Mouse (Mus musculus) megakaryocyte, adult 5-6 weeks (primary cell): Measurements from ENCODE around the gene Ergic1. TPM values are rescaled to one million over a fixed set of nuclear protein-coding genes. Genes with fewer than 3 reads are reported as not detected.

Experiments used
- ATAC-seq: 2 replicates; pipeline ENCODE4 v1.8.0; 2016; ENCODE audit warnings: mild to moderate bottlenecking, inconsistent platforms; ENCODE audit not compliant: poor library complexity, severe bottlenecking
- total RNA-seq, 2 experiments: library from RNA; stranded (forward) in 1 of 2; stranded (reverse) in 1 of 2; fragments of 153-499, 151-499 nt in 1 of 2; fragments of 221-1000, 200-1000 nt in 1 of 2; gene quantifications; 2 replicates each; pipeline versions ENCODE4 v1.2.3 to v1.2.4; 2015 to 2017

Gene Ergic1
- total RNA-seq, 2 experiments from 2014 or later = 9.6 to 18.9 TPM

GRCm38 (mm10) chr17:26649565-26649964 lies 88.3 kb downstream of the Ergic1 start:
- no peak for ATAC-seq

GRCm38 (mm10) chr17:26650451-26651363 lies 89.4 kb downstream of the Ergic1 start:
- no peak for ATAC-seq

- ATAC-seq = no peak
Measured at GRCm38 (mm10) chr17:26658854-26659572, 97.7 kb downstream of the Ergic1 start.

- no peak for ATAC-seq
Measured at GRCm38 (mm10) chr17:26659573-26659915, 98.3 kb downstream of the Ergic1 start.

GRCm38 (mm10) chr17:26660192-26660912 lies 99.1 kb downstream of the Ergic1 start:
- ATAC-seq = peak; percentile 62

DNA sequence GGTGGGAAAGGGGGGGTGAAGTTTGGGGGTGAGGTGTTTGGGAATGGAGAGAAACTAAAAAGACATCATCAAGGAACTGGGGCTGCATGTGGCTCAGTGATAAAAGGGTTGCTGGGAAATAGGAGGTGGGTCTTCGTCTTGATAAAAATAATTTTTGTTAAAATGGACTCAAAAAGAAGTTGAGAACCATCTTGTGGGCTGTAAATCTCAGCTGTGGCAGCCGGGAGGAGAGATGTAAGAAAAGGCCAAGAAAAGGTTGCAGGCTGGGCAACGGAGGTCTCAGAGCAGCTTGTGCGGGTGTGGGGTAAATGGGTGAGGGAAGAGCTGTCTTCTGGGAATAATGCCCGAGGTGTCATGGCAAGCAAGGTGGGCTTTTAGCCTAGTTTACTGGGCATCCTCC lies 100.9 kb downstream of the Ergic1 start:
- no peak for ATAC-seq

DNA sequence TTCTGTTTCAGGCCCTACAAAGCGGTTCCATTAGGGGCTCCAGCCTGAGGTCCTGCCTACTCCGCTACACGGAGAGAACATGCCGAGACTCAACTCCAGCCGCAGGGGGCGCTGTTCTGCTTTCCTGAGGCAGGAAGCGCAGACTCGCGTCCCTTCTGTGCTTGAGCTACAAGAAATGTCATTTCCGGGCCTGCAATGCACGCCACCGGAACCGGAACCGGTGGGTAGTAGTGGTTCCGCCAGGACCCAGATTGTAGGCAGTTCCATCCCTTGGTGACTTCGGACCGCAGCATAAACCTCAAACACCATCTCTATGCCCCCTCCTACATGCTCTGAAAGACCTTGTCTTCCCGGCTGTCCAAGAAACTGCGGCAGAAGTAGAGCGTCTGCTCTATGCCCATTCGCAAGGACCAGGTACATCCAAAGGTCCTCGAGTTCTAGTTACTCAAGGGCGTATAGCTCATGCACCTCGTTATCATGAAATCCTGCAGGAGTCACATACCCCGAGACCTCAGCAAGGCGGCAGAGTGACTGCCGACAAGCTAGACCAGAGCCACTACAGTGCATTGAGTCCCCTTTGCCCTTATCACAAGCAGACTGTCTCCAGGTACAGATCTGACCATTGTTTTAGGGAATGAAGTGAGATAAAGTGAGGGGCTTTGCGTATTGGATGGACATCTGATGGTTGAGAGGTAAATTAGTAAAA lies 101.8 kb downstream of the Ergic1 start, which contains the start of gene Atp6v0e:
Gene Atp6v0e, plus strand, starts transcription at position 254 of the 706 bp plus-strand sequence.
- ATAC-seq = peak; percentile 95

DNA sequence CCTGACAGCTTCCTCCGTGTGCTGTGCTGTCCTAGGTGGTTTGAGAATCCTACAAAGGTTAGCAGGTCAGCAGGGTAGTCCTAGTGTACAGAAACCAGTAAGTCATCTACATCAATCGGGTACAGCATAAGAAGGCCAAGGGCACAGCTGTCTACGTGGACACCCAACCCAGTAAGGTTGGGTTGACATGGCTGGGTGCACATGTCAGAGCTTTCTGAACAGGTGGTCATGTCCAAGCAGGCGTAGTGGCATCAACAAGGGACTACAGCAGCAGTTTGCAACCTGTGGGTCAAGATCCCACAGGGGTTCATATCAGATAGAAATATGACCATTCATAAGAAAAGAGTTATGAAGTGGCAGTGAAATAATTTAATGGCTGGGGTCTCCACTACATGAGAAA lies 104.3 kb downstream of the Ergic1 start:
- no peak for ATAC-seq

DNA sequence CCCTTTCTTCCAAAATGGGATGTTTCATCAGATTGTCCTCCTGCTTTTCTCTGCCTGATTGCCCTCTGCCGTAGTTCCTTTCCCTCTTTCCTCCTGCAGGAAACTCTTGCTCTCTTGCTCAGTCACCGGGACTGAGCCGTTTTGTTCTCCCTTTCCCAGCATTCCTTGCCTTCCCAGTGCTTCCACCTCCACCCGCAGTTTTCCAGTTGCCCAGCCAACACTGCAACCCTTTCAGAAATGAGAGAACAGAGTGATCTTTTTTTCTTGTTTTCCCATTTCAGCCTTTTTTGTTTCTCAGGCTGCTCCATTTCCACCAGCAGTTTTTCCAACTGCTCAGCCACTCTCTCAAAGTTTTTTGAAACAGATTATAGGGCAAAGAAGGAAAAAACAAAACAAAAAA lies 110.0 kb downstream of the Ergic1 start:
- no peak for ATAC-seq

DNA sequence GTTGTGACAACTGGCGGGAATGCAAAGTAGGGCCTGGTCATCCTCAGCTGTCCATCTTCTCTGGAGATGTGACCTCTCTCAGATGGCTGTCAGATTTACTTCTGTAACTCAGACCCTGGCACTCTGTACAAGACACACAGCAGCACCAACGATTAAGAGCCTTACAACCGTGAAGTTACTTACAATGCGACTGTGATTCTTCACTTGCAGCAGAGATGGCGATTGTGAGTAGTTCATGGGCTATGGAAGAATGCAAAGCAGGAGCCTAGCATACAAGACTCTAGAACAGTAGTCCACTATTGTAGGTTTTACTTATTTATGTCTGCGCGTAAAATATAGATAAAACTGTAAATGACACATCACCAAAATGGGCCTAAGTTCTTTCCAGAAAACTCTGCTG lies 114.6 kb downstream of the Ergic1 start:
- no peak for ATAC-seq

DNA sequence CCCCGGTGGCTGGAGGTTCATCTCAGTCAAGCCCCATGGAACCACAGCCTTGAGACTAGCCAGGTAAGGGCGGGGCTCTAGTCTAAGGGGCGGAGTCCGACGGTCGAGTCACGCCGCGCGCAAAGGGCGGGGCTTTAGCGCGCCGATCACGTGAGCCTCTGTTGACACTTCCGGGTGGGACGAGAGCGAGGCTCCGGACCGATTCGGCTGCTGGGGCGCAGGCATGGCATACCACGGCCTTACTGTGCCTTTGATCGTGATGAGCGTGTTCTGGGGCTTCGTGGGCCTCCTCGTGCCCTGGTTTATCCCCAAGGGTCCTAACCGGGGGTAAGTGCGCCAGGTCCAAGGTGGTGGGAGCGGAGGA lies 114.9 kb downstream of the Ergic1 start:
- ATAC-seq = peak; percentile 93

- peak; percentile 75 for ATAC-seq
Measured at GRCm38 (mm10) chr17:26676616-26677376, 115.5 kb downstream of the Ergic1 start.

DNA sequence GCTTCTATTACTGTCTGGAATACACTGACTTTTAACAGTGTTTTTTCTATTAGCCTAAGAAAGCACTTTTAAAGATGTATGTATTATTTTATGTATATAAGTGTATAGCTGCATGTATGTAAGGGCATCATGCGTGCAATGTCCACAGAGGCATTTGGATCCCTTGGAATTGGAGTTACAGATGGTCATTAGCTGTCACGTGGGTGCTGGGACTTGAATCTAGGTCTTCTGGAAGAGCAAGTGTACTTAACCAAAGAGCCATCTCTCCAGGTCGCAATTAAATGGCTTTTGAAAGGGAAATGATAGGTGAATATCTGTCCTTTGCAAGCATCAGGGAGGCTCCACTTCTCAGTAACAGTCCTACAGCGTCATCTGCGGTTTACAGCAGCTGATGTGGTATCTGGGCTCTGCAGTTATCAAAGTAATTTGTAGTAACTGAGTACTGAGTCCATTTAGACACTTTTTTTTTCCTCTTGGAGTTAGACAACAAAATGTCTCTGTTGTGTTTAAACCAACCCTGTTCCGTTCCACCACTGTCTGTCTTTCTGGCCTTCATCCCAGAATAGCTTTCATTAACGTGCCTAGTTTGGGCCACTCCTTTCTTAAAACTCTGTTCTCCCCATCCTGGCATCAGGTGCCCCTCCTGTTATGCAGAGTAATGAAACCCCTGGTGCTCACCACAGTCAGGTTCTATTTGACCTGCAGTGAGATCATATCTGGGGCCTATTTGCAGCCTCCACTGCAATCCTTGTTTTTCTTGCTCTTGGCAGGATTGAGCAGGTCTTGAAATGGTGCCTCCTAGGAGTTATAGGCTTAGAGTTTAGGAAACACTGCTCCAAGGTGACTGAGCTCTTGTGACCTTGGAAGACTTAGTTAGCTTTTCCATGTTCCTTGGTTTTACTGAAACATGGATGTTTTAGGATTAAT lies 116.7 kb downstream of the Ergic1 start:
- ATAC-seq = no peak

DNA sequence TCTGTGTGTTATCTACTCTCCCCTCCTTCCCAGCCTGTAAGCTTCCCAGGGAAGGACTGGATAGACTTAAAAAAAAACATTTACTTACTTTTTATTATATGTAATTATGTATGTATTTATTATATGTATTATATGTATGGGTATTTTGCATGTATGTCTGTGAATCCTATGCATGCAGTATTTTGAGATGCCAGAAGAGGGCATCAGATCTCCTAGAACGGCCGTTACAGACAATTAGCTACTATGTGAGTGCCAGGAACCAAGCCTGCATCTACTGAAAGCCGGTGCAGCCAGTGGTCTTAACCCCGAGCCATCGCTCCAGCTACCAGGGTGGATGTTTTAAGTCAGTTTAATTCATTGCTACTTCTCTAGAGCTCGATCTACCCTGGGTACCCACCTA lies 120.0 kb downstream of the Ergic1 start:
- ATAC-seq = no peak

DNA sequence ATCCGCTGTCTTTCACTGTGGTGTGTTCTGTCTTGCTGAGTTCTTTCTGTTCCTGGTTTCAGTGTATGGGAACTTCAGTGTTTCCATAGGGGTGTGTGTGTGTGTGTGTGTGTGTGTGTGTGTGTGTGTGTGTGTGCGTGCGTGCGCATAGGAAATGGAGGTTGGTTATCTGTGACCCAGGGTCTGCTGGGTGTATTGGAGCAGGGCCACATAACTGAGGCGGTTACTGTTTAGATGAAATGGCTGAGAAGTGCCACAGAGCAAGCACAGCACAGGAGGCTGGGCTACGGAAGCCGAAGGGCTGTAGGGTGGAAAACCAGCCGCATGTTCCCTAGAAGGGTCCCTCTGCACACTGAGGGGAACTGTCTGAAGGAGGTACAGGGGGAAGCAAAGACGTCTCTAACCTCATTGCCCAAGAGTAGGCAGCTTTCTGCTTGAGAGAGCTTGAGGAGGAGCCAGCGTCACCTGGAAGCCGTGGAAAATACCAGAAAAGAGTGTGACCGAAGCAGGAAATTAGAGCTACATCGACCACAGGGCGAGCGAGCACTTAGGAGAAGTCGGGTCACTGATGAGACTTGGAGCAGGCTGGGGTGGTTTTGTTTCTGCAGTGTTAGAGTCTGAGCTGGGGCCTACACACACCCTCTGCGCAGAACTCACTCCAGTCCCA lies 125.2 kb downstream of the Ergic1 start:
- ATAC-seq = no peak

DNA sequence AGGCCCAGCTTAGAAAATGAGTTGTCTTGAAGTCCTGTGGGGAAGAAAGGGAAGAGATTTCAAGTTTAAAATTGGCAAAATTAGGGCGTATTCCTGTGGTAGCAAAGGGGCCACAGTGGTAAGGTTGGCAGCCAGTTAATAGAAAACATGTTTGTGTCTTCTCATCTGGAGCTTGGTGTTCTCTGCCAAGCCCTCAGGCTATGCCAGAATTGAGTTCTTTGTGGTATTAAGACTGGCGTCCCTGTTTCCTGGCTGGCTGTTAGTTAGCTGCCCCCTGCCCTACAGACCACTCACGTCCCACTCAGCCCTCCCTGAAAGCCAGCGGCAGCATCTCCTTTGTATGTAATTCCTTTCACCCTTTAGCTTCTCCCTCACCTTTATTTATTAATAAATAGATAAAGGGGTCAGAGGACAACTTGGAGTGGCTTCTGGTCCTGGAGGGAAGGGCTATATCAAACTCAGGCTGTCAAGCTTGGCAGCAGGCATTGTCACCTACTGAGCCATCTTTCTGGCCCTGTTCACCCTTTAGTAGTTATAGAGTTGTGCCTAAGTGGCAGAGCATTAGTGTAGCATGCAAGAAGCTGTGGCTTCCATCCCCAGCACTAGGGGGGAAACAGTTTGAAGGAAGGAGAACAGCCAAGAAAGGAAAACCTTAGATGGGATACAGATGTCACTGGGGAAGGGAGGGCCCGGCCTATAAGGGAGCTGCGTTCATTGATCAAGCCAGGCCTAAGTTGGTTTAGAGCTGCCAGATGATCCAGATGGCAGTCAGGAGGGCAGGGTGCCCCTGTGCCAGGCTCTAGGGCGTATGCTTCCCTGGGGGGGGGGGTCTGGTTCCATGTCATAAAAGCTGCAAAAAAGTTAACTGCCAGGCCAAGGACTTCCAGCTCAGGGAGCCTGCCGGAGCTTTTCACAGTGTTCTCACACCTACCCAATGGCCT lies 127.8 kb downstream of the Ergic1 start:
- no peak for ATAC-seq

- ATAC-seq = no peak
Measured at GRCm38 (mm10) chr17:26689810-26690209, 128.5 kb downstream of the Ergic1 start.
